Comparison of ENCODE assay signal across 29 mouse cellular contexts in the genomic region with DNA sequence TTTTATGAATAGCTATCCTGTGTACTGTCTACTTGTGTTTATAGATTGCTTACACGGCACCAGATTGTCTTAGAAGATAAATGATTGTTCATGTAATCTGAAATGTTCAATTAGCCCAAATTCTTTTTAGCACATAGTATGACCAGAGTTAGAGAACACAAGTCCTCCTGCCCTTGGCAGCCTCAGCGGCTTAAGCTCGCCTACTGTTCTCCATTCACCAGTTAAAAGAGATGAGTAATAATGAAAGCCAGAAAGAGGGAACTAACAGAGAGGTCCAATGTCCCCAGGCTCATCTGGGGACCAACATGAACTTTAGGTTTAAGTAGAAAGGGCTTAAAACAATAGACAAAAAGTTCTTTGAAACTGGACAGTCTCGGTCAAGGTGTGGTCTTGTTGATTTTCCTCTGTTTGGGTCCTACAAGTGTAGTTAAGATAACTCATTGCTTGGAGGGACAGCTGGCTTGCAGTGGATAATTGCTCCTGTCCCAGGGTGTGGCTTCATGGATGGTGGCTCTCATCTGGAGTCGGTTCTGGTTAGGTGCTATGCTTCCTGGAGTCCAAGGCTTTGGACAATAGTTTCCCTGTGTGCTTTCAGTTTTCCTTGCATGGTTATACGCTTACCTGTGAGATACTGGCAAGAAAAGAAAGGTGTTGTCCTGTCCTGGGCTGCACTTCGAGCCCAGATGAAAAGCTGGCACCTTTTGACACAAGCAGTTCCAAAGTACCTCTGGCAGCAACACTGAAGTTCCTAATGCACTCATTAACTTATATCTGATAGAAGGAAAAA. TPM values are rescaled to one million over a fixed set of nuclear protein-coding genes. Genes with fewer than 3 reads are reported as not detected.
DNase-seq lines count a peak whose midpoint lies in the region; ATAC-seq and TF ChIP-seq lines count a peak whose summit lies in the region.
"Had no signal": no experiment of that assay in that cellular context is flagged by ENCODE, and none has a peak within 500 bp of the region (broad histone marks: within the 10 kb centered on the region; RNA-seq: fewer than 3 reads in every experiment).

No protein-coding gene starts in this region.

- no peaks in the 10 kb centered on the region for H3K36me3 ChIP-seq in heart, embryonic 10.5 days
- H3K36me3 ChIP-seq in intestine, postnatal 0 days (ENCODE audit: control insufficient read depth, insufficient read depth): no peaks in the 10 kb centered on the region
- no peaks in the 10 kb centered on the region for H3K36me3 ChIP-seq in small intestine, adult 2 months (ENCODE audit: control insufficient read depth, insufficient read depth, low read length)
- H3K36me3 ChIP-seq: embryonic facial prominence, embryonic 13.5 days; forebrain, embryonic 15.5 days; hindbrain, embryonic 15.5 days; limb, embryonic 15.5 days; midbrain, embryonic 10.5 days; neural tube, embryonic 12.5 days had no signal

- no peaks in the 10 kb centered on the region for H3K27me3 ChIP-seq in heart, embryonic 10.5 days (ENCODE audit: insufficient read depth, poor library complexity, severe bottlenecking)
- H3K27me3 ChIP-seq in intestine, postnatal 0 days (replicated peaks; ENCODE audit: control insufficient read depth, insufficient read depth, low read length): no peaks in the 10 kb centered on the region
- H3K27me3 ChIP-seq in small intestine, adult 2 months (ENCODE audit: control insufficient read depth, insufficient read depth, low read length): no peaks in the 10 kb centered on the region
- H3K27me3 ChIP-seq: embryonic facial prominence, embryonic 13.5 days; forebrain, embryonic 15.5 days; hindbrain, embryonic 15.5 days; limb, embryonic 15.5 days; neural tube, embryonic 12.5 days had no signal

- H3K9ac ChIP-seq in intestine, postnatal 0 days (ENCODE audit: low read depth, low read length): no peak overlapping the region
- H3K9ac ChIP-seq: embryonic facial prominence, embryonic 13.5 days; forebrain, embryonic 15.5 days; hindbrain, embryonic 15.5 days; limb, embryonic 15.5 days; liver, postnatal 0 days; neural tube, embryonic 12.5 days had no signal

- TF ChIP-seq CTCF in intestine, postnatal 0 days (IDR thresholded peaks at IDR 0.05; ENCODE audit: low read depth): no peak
- no peak for TF ChIP-seq CTCF in small intestine, adult 2 months (IDR thresholded peaks at IDR 0.05; ENCODE audit: extremely low read depth, insufficient read length, insufficient replicate concordance, low read depth, low read length)

- 81% methylated on average over 7 of the region's 7 CpGs for WGBS in heart, embryonic 10.5 days
- WGBS in intestine, postnatal 0 days: 51% methylated on average over 7 of the region's 7 CpGs
- WGBS in small intestine, adult 2 months: 22% methylated on average over 7 of the region's 7 CpGs

- H3K4me3 ChIP-seq in heart, embryonic 10.5 days: no peak overlapping the region
- H3K4me3 ChIP-seq in intestine, postnatal 0 days (ENCODE audit: low read depth, low read length): no peak overlapping the region
- H3K4me3 ChIP-seq in small intestine, adult 2 months (ENCODE audit: low read depth, low read length): no peak overlapping the region
- H3K4me3 ChIP-seq: embryonic facial prominence, embryonic 13.5 days; forebrain, embryonic 15.5 days; hindbrain, embryonic 15.5 days; limb, embryonic 15.5 days; midbrain, embryonic 10.5 days; neural tube, embryonic 12.5 days had no signal

- H3K27ac ChIP-seq in heart, embryonic 10.5 days: no peak overlapping the region
- peak overlapping the region; percentile 65 for H3K27ac ChIP-seq in intestine, postnatal 0 days (ENCODE audit: low read depth, low read length)
- H3K27ac ChIP-seq in small intestine, adult 2 months (ENCODE audit: insufficient read depth, low read depth, low read length): peak overlapping the region; percentile 76
- H3K27ac ChIP-seq: embryonic facial prominence, embryonic 13.5 days; forebrain, embryonic 15.5 days; hindbrain, embryonic 15.5 days; limb, embryonic 15.5 days; midbrain, embryonic 10.5 days; neural tube, embryonic 12.5 days; stomach, postnatal 0 days had no signal

- peak overlapping the region; percentile 9; the same call in 1 of the 2 replicates for H3K4me2 ChIP-seq in intestine, postnatal 0 days (replicated peaks; ENCODE audit: low read depth)
- H3K4me2 ChIP-seq: embryonic facial prominence, embryonic 13.5 days; forebrain, embryonic 15.5 days; heart, embryonic 11.5 days; hindbrain, embryonic 15.5 days; limb, embryonic 15.5 days; neural tube, embryonic 12.5 days had no signal

- H3K4me1 ChIP-seq in heart, embryonic 10.5 days: no peaks in the 10 kb centered on the region
- H3K4me1 ChIP-seq in intestine, postnatal 0 days (replicated peaks; ENCODE audit: control insufficient read depth, insufficient read depth, low read length): no peaks in the 10 kb centered on the region
- peaks cover 9% of the 10 kb centered on the region; the same call in 1 of the 2 replicates for H3K4me1 ChIP-seq in small intestine, adult 2 months (ENCODE audit: control insufficient read depth, insufficient read depth, insufficient read length, low read length)
- H3K4me1 ChIP-seq: embryonic facial prominence, embryonic 13.5 days; forebrain, embryonic 15.5 days; hindbrain, embryonic 15.5 days; limb, embryonic 15.5 days; midbrain, embryonic 10.5 days; neural tube, embryonic 12.5 days had no signal

- peak; percentile 85 for ATAC-seq in intestine, postnatal 0 days
- ATAC-seq: forebrain, embryonic 15.5 days; liver, postnatal 0 days had no signal

- DNase-seq in heart, adult 11 months: peak; percentile 75
- no peak for DNase-seq in heart, embryonic 10.5 days (ENCODE audit: low spot score)
- DNase-seq in brain, adult 2 months (ENCODE audit: low read depth, low spot score): peak; percentile 11
- DNase-seq in gastrocnemius, postnatal 4 days (ENCODE audit: low spot score in 2 of 2): no peak
- DNase-seq in right cerebral cortex, postnatal 10 days (ENCODE audit: low spot score in 2 of 2): no peak
- DNase-seq in adrenal gland, adult 2 months: no peak
- DNase-seq: adrenal gland, postnatal 36 days; cerebellum, adult 9-10 months; gastrocnemius, postnatal 25 days; heart, postnatal 14 days; kidney, adult 11 months; kidney, postnatal 10 days; liver, postnatal 0 days; lung, postnatal 14 days; right cerebral cortex, postnatal 14 days had no signal

- no peak for TF ChIP-seq POLR2A in small intestine, adult 2 months (IDR thresholded peaks at IDR 0.05; ENCODE audit: low read depth, low read length)

- no peaks in the 10 kb centered on the region for H3K9me3 ChIP-seq in heart, embryonic 10.5 days
- H3K9me3 ChIP-seq in intestine, postnatal 0 days (ENCODE audit: control insufficient read depth): no peaks in the 10 kb centered on the region
- H3K9me3 ChIP-seq: embryonic facial prominence, embryonic 13.5 days; forebrain, embryonic 15.5 days; hindbrain, embryonic 15.5 days; limb, embryonic 15.5 days; midbrain, embryonic 10.5 days; neural tube, embryonic 12.5 days had no signal

RNA-seq across cellular contexts. Expression of gene Ccl6, which starts 3.0 kb away (rescaled TPM):
- polyA plus RNA-seq in heart, embryonic 10.5 days (2016; fragmentation: Nextera tagmentation; extraction: Ambion mirVana): 0.64 and 2.5 TPM in 2 replicates
- 100 and 108 TPM in 2 replicates for polyA plus RNA-seq in intestine, postnatal 0 days (2015; fragmentation: Nextera tagmentation; extraction: Ambion mirVana)
- 11.0 and 32.1 TPM in 2 replicates for polyA plus RNA-seq in small intestine, adult 2 months (2012; rRNA removed)
- total RNA-seq in gastrocnemius, postnatal 4 days (2021): 1 to 10 TPM; 2.9 to 3.7 TPM
- 10 to 100 TPM; 13.1 to 33.7 TPM for total RNA-seq in adrenal gland, adult 2 months (2021)
- 3.4 and 3.7 TPM in 2 replicates for polyA plus RNA-seq in adrenal gland, adult 2 months (2012; rRNA removed)

RNA-seq across cellular contexts. Expression of gene Ccl9, which starts 17.4 kb away (rescaled TPM):
- 0.41 and 0.97 TPM in 2 replicates for polyA plus RNA-seq in heart, embryonic 10.5 days (2016; fragmentation: Nextera tagmentation; extraction: Ambion mirVana)
- 11.2 and 13.4 TPM in 2 replicates for polyA plus RNA-seq in intestine, postnatal 0 days (2015; fragmentation: Nextera tagmentation; extraction: Ambion mirVana)
- polyA plus RNA-seq in small intestine, adult 2 months (2012; rRNA removed): 1.2 and 3.7 TPM in 2 replicates
- total RNA-seq in gastrocnemius, postnatal 4 days (2021): 1 to 10 TPM; 4.0 to 4.9 TPM
- 10 to 100 TPM in 1 of 2 experiments, 1 to 10 TPM in 1; 5.2 to 12.1 TPM for total RNA-seq in adrenal gland, adult 2 months (2021)
- 0.42 and 0.53 TPM in 2 replicates for polyA plus RNA-seq in adrenal gland, adult 2 months (2012; rRNA removed)

RNA-seq across cellular contexts. Expression of gene Rpl9-ps1, which starts 49.6 kb away (rescaled TPM):
- polyA plus RNA-seq in heart, embryonic 10.5 days (2016; fragmentation: Nextera tagmentation; extraction: Ambion mirVana): not detected in 2 replicates
- polyA plus RNA-seq in intestine, postnatal 0 days (2015; fragmentation: Nextera tagmentation; extraction: Ambion mirVana): not detected in 2 replicates
- not detected in 2 replicates for polyA plus RNA-seq in small intestine, adult 2 months (2012; rRNA removed)
- not detected for total RNA-seq in gastrocnemius, postnatal 4 days (2021)
- total RNA-seq in adrenal gland, adult 2 months (2021): not detected
- not detected in 2 replicates for polyA plus RNA-seq in adrenal gland, adult 2 months (2012; rRNA removed)
- total RNA-seq: adrenal gland, postnatal 36 days; gastrocnemius, postnatal 25 days; heart, postnatal 14 days; layer of hippocampus, adult 8-10 months; left cerebral cortex, adult 18-20 months; left cerebral cortex, postnatal 36 days had no signal
- polyA plus RNA-seq: embryonic facial prominence, embryonic 13.5 days; forebrain, embryonic 15.5 days; heart, embryonic 11.5 days; hindbrain, embryonic 15.5 days; limb, embryonic 15.5 days; liver, postnatal 0 days; midbrain, embryonic 10.5 days; neural tube, embryonic 12.5 days; spleen, adult 2 months; stomach, postnatal 0 days had no signal

RNA-seq across cellular contexts. Expression of gene Ccl3, which starts 53.3 kb away (rescaled TPM):
- 0.53 TPM in 1 of 2 replicates, not detected in the other for polyA plus RNA-seq in heart, embryonic 10.5 days (2016; fragmentation: Nextera tagmentation; extraction: Ambion mirVana)
- polyA plus RNA-seq in intestine, postnatal 0 days (2015; fragmentation: Nextera tagmentation; extraction: Ambion mirVana): 1.2 and 1.3 TPM in 2 replicates
- polyA plus RNA-seq in small intestine, adult 2 months (2012; rRNA removed): 3.6 and 5.0 TPM in 2 replicates
- not detected for total RNA-seq in gastrocnemius, postnatal 4 days (2021)
- total RNA-seq in adrenal gland, adult 2 months (2021): under 1 TPM in 1 of 2 experiments, not detected in 1; 0.66 TPM
- 2.3 TPM in 2 replicates for polyA plus RNA-seq in adrenal gland, adult 2 months (2012; rRNA removed)
- total RNA-seq: adrenal gland, postnatal 36 days; gastrocnemius, postnatal 25 days; heart, postnatal 14 days; left cerebral cortex, adult 18-20 months; left cerebral cortex, postnatal 36 days had no signal

Comparison
In these comparisons a context has a peak if more than half of its experiments do, and no peak if none do; other contexts are left out.
1. DNase-seq: peak in heart, adult 11 months (single experiment) and brain, adult 2 months (single experiment); none in heart, embryonic 10.5 days (single experiment), gastrocnemius, postnatal 4 days (0 of 2), right cerebral cortex, postnatal 10 days (0 of 2) and adrenal gland, adult 2 months (single experiment).